Mouse (Mus musculus) adipose tissue, adult 10 weeks (tissue): Measurements from ENCODE around the gene Igf2r. TPM values are rescaled to one million over a fixed set of nuclear protein-coding genes. Genes with fewer than 3 reads are reported as not detected.

Experiments
- polyA plus RNA-seq: library from polyadenylated mRNA; stranded (reverse); fragments of 350-450 nt; fragmentation: Illumina TruSeq; extraction: RNeasy Lipid Tissue Mini Kit (QIAGEN cat#74804); gene quantifications from one replicate; pipeline ENCODE4 v1.2.3, GENCODE M21; 2014; ENCODE audit warnings: low read depth, low replicate concordance

Igf2r gene
- 17.5 TPM for polyA plus RNA-seq

GRCm38 (mm10) chr17:12769380-12769921 lies at the start of gene Igf2r:
TSS of gene Igf2r (minus strand) at chr17:12769664.

GRCm38 (mm10) chr17:12675646-12676045 lies 93.8 kb downstream of the Igf2r start, which contains the start of gene Slc22a1:
TSS of gene Slc22a1 (minus strand) at chr17:12675829.

Other genes starting within 250 kb of the Igf2r start
- gene Slc22a2, start 185.5 kb downstream of the Igf2r start, polyA plus RNA-seq, result 0.22 TPM
- gene Slc22a1, start 93.8 kb downstream of the Igf2r start, polyA plus RNA-seq, result 1.8 TPM
- 0.78 TPM for gene Mas1, start 98.5 kb upstream of the Igf2r start, polyA plus RNA-seq
- 0.51 TPM for gene Mrgprh, start 106.4 kb upstream of the Igf2r start, polyA plus RNA-seq
- gene Pnldc1, start 140.6 kb upstream of the Igf2r start, polyA plus RNA-seq, result 2.6 TPM
- gene Tcp1, start 146.0 kb upstream of the Igf2r start, polyA plus RNA-seq, result 182 TPM
- gene Mrpl18, start 146.7 kb upstream of the Igf2r start, polyA plus RNA-seq, result 58.1 TPM
- 18.5 TPM for gene Acat3, start 170.9 kb upstream of the Igf2r start, polyA plus RNA-seq
- 161 TPM for gene Acat2, start 191.1 kb upstream of the Igf2r start, polyA plus RNA-seq
- gene Wtap, start 224.5 kb upstream of the Igf2r start, polyA plus RNA-seq, result 58.0 TPM
- gene Sod2, start 237.2 kb upstream of the Igf2r start, polyA plus RNA-seq, result 153 TPM